Mouse (Mus musculus) heart, adult 2 months (tissue): Measurements from ENCODE around the gene Slc9a2. TPM values are rescaled to one million over a fixed set of nuclear protein-coding genes. Genes with fewer than 3 reads are reported as not detected.
A peak's percentile ranks its signal among the peaks of the same experiment; 100 is the strongest.
"Not testable (repeated sequence)": the region's sequence is repeated elsewhere in the genome, so short reads cannot be mapped to it uniquely, and the experiment has no call there.

Source experiments
- DNase-seq, 2 experiments: peaks; one replicate each; pipeline ENCODE4 v3.0.0; 2021
- H3K27ac ChIP-seq: fragments of 200-600 bp; 2 replicates; pipeline ENCODE4 v1.8.1; 2022
- H3K27me3 ChIP-seq: fragments of 200-500 bp; 2 replicates; pipeline ENCODE4 v1.6.1; 2012; ENCODE audit warnings: mild to moderate bottlenecking, low read length, inconsistent platforms, mixed read lengths; ENCODE audit not compliant: control insufficient read depth, insufficient read depth
- H3K36me3 ChIP-seq: fragments of 200-500 bp; 2 replicates; pipeline ENCODE4 v1.6.1; 2012; ENCODE audit warnings: low read length, inconsistent platforms; ENCODE audit not compliant: control insufficient read depth, insufficient read depth
- H3K4me1 ChIP-seq: fragments of 200-500 bp; 2 replicates; pipeline ENCODE4 v1.6.1; 2011; ENCODE audit warnings: low read length; ENCODE audit not compliant: control insufficient read depth, insufficient read depth
- H3K4me3 ChIP-seq: fragments of 200-600 bp; 2 replicates; pipeline ENCODE4 v1.8.1; 2022
- H3K79me2 ChIP-seq: fragments of 200-500 bp; replicated peaks from 2 replicates; pipeline ENCODE4 v1.6.1; 2012; ENCODE audit warnings: mild to moderate bottlenecking, inconsistent platforms, low read length, moderate library complexity, mixed read lengths; ENCODE audit not compliant: control insufficient read depth, insufficient read depth
- H3K9ac ChIP-seq: fragments of 200-500 bp; 2 replicates; pipeline ENCODE4 v1.6.1; 2012; ENCODE audit warnings: low read depth, mild to moderate bottlenecking, control low read depth, inconsistent platforms, low read length, mixed read lengths
- CTCF ChIP-seq: fragments of 200-600 bp; IDR thresholded peaks from 2 replicates; pipeline ENCODE4 v1.8.1; 2022; ENCODE audit warnings: antibody characterized with exemption, mild to moderate bottlenecking, moderate library complexity
- EP300 ChIP-seq: fragments of 200-500 bp; IDR thresholded peaks from 2 replicates; pipeline ENCODE4 v1.6.1; 2011; ENCODE audit warnings: low read depth, low read length, control low read depth; ENCODE audit not compliant: insufficient read depth
- POLR2A ChIP-seq: fragments of 200-500 bp; IDR thresholded peaks from 2 replicates; pipeline ENCODE4 v1.6.1; 2011; ENCODE audit warnings: mild to moderate bottlenecking, low read depth, low read length, control low read depth; ENCODE audit not compliant: insufficient read depth
- WGBS: fragments of 180-500 bp; shearing (Covaris S2); methylation state at CpG from one replicate; pipeline ENCODE4 v1.1.7; 2018; 5-methylcytosine and 5-hydroxymethylcytosine counted together
- intact Hi-C: fragments of 180-260 bp; cut with DNase I; formaldehyde crosslinking; loops from one replicate; pipeline ENCODE4 v1.15.1; 2025
- polyA plus RNA-seq: library from polyadenylated mRNA; depleted of rRNA; stranded (reverse); fragments of >200 nt; gene quantifications from 2 replicates; pipeline ENCODE4 v1.2.3, GENCODE M21; 2012
- total RNA-seq, 2 experiments: library from RNA; stranded (reverse); gene quantifications; 2 replicates each; pipeline ENCODE4 v1.2.3; 2021

Slc9a2 gene
- total and polyA plus RNA-seq, 3 experiments: 1.3 to 3.2 (median 1.4) TPM

- H3K79me2 ChIP-seq: no peaks in the 10 kb centered on the region
- no peaks in the 10 kb centered on the region for H3K4me1 ChIP-seq
- no peak overlapping the region for H3K9ac ChIP-seq
- no peaks in the 10 kb centered on the region for H3K36me3 ChIP-seq
- H3K27me3 ChIP-seq: no peaks in the 10 kb centered on the region
- intact Hi-C loops: no loop called here
- H3K27ac ChIP-seq: no peak overlapping the region
- WGBS: 84% methylated on average over 8 of the region's 8 CpGs
- DNase-seq: no peak
- H3K4me3 ChIP-seq: no peak overlapping the region
- no peak for TF ChIP-seq POLR2A
- TF ChIP-seq EP300: no peak
- no peak for TF ChIP-seq CTCF
These were observed 57.3 kb downstream of the Slc9a2 start for GRCm38 (mm10) chr1:40737671-40738070.

- 93% methylated on average over 9 of the region's 9 CpGs for WGBS
- H3K9ac ChIP-seq, intact Hi-C loops, H3K4me1 ChIP-seq, H3K79me2 ChIP-seq, H3K36me3 ChIP-seq, H3K4me3 ChIP-seq, H3K27ac ChIP-seq, DNase-seq, H3K27me3 ChIP-seq: not testable (repeated sequence)
These were observed 57.9 kb downstream of the Slc9a2 start for GRCm38 (mm10) chr1:40738246-40738645.

GRCm38 (mm10) chr1:40740739-40741138 lies 60.4 kb downstream of the Slc9a2 start:
- WGBS: 75% methylated on average over 2 of the region's 2 CpGs
- TF ChIP-seq EP300 (no peak), CTCF (no peak), POLR2A (no peak)
- H3K4me1 ChIP-seq: no peaks in the 10 kb centered on the region
- no peaks in the 10 kb centered on the region for H3K79me2 ChIP-seq
- intact Hi-C loops: no loop called here
- no peak for DNase-seq
- H3K27ac ChIP-seq: no peak overlapping the region
- no peak overlapping the region for H3K9ac ChIP-seq
- no peak overlapping the region for H3K4me3 ChIP-seq
- H3K36me3 ChIP-seq: no peaks in the 10 kb centered on the region
- H3K27me3 ChIP-seq: no peaks in the 10 kb centered on the region

GRCm38 (mm10) chr1:40746089-40746488 lies 65.7 kb downstream of the Slc9a2 start:
- TF ChIP-seq EP300 (no peak), POLR2A (no peak), CTCF (no peak)
- Histone ChIP-seq H3K4me3 (no peak overlapping the region), H3K36me3 (no peaks in the 10 kb centered on the region), H3K4me1 (no peaks in the 10 kb centered on the region), H3K9ac (no peak overlapping the region), H3K27me3 (no peaks in the 10 kb centered on the region), H3K27ac (no peak overlapping the region), H3K79me2 (no peaks in the 10 kb centered on the region)
- WGBS: 50% methylated on average over 5 of the region's 5 CpGs
- intact Hi-C loops: no loop called here
- DNase-seq: no peak

GRCm38 (mm10) chr1:40759751-40760445 lies 79.5 kb downstream of the Slc9a2 start:
- Histone ChIP-seq H3K27ac (no peak overlapping the region), H3K79me2 (no peaks in the 10 kb centered on the region), H3K9ac (no peak overlapping the region), H3K4me1 (peaks cover 1% of the 10 kb centered on the region; the same call in 1 of the 2 replicates), H3K27me3 (no peaks in the 10 kb centered on the region), H3K36me3 (no peaks in the 10 kb centered on the region), H3K4me3 (no peak overlapping the region)
- WGBS: 82% methylated on average over 6 of the region's 6 CpGs
- no peak for DNase-seq
- TF ChIP-seq POLR2A (no peak), CTCF (no peak), EP300 (no peak)
- intact Hi-C loops: no loop called here

GRCm38 (mm10) chr1:40764042-40764441 lies 83.7 kb downstream of the Slc9a2 start:
- intact Hi-C loops: no loop called here
- Histone ChIP-seq H3K79me2 (no peaks in the 10 kb centered on the region), H3K9ac (no peak overlapping the region), H3K27me3 (no peaks in the 10 kb centered on the region), H3K27ac (no peak overlapping the region), H3K36me3 (no peaks in the 10 kb centered on the region), H3K4me3 (no peak overlapping the region), H3K4me1 (peaks cover 1% of the 10 kb centered on the region; the same call in 1 of the 2 replicates)
- 84% methylated on average over 1 of the region's 1 CpGs for WGBS
- TF ChIP-seq POLR2A (no peak), CTCF (peak; percentile 35)
- no peak for DNase-seq
